Mouse (Mus musculus) gastrocnemius, postnatal 14 days (tissue): ENCODE measurements around the gene Oca2. TPM values are rescaled to one million over a fixed set of nuclear protein-coding genes. Genes with fewer than 3 reads are reported as not detected.

Experiments used
- total RNA-seq, 2 experiments: library from RNA; stranded (reverse); gene quantifications; 2 replicates each; pipeline ENCODE4 v1.2.3; 2021

Gene Oca2
- total RNA-seq, 2 experiments from 2014 or later = not detected

Other genes starting within 250 kb of the Oca2 start
- 1 to 10 TPM; 2.4 to 3.2 TPM for gene Nipa1, start 219.8 kb upstream of the Oca2 start, total RNA-seq
- gene Herc2, start 189.6 kb upstream of the Oca2 start, total RNA-seq = 10 to 100 TPM; 26.8 to 29.0 TPM